Mouse (Mus musculus) thymus, postnatal 25 days (tissue): ENCODE data around the gene Rxfp4.

Experiments
- DNase-seq: peaks from one replicate; pipeline ENCODE4 v3.0.0; 2022

Gene Rxfp4

DNA sequence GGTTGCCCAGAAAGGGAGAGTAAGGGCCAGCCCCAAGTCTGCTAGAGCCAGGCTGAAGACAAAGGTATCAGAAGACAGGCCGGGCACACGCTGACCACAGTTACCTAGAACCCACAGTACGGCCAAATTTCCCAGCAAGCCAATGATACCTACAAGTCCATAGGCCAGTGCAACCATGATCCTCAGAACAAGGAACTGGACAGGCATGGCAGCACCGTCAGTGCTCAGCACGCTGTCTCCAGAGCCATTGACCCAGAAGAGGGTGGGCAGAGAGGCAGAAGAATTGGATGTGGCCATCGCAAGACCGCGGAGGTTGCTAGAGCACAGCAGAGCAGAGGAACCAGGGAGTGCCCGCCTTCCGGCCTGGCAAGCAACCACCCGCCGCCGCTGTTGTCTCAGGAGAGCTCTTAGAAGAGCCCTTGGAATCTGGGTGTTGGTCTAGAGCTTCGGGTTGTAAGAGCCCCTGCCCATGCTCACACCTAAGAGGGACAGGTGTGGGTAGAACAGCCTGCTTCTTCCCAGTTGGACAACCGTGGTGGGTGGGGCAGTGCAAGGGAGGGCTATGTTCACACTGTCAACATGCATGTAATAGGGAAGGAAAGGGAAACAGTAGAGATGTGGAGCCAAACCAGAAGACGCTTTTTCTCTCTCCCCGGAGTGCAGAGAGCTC lies at the start of gene Rxfp4:
TSS of gene Rxfp4 (minus strand) at position 297 of the 670 bp plus-strand sequence.
- no peak for DNase-seq

DNA sequence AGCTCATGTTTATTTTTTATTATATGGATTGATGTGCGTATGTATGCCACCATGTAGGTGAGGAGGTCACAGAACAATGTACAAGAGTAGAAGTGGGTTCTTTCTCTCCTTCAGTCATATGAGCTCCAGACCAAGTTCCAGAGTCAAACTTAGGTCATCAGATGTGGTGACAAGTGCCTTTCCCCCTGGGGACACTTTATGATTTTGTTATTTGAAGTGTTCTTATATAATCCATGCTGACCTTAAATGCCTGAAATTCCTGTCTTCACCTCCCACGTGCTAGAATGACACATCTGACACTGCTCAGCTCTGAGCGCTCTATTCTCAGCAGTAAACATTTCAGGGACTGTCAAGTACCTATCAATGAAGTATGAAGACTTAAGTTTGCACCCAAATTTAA lies 48.3 kb upstream of the Rxfp4 start:
- DNase-seq = no peak

- DNase-seq = no peak
Observed at GRCm38 (mm10) chr3:88700247-88700646, 47.3 kb upstream of the Rxfp4 start.

GRCm38 (mm10) chr3:88698834-88699233 lies 45.9 kb upstream of the Rxfp4 start:
- DNase-seq = no peak

- no peak for DNase-seq
Observed at GRCm38 (mm10) chr3:88698051-88698450, 45.1 kb upstream of the Rxfp4 start.

DNA sequence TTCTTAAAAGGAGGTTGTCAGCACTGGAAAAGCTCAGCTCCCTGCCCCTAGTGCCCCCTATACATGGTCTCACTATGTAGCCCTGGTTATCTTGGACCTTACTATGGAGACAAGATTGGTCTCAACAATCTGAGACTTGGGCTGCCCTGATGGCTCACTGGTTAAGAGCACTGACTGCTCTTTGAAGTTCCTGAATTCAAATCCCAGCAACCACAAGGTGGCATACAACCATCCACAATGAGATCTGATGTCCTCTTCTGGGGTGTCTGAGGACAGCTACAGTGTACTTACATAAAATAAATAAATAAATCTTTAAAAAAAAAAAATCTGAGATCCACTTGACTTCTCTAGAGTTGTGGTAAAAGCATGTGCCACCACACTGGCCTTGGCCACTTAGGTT lies 42.6 kb upstream of the Rxfp4 start:
- DNase-seq = no peak

- DNase-seq = no peak
Observed at GRCm38 (mm10) chr3:88689079-88689478, 36.1 kb upstream of the Rxfp4 start.

GRCm38 (mm10) chr3:88686734-88687611 lies 34.0 kb upstream of the Rxfp4 start:
- no peak for DNase-seq

GRCm38 (mm10) chr3:88685958-88686451 lies 33.1 kb upstream of the Rxfp4 start:
- DNase-seq = no peak

DNA sequence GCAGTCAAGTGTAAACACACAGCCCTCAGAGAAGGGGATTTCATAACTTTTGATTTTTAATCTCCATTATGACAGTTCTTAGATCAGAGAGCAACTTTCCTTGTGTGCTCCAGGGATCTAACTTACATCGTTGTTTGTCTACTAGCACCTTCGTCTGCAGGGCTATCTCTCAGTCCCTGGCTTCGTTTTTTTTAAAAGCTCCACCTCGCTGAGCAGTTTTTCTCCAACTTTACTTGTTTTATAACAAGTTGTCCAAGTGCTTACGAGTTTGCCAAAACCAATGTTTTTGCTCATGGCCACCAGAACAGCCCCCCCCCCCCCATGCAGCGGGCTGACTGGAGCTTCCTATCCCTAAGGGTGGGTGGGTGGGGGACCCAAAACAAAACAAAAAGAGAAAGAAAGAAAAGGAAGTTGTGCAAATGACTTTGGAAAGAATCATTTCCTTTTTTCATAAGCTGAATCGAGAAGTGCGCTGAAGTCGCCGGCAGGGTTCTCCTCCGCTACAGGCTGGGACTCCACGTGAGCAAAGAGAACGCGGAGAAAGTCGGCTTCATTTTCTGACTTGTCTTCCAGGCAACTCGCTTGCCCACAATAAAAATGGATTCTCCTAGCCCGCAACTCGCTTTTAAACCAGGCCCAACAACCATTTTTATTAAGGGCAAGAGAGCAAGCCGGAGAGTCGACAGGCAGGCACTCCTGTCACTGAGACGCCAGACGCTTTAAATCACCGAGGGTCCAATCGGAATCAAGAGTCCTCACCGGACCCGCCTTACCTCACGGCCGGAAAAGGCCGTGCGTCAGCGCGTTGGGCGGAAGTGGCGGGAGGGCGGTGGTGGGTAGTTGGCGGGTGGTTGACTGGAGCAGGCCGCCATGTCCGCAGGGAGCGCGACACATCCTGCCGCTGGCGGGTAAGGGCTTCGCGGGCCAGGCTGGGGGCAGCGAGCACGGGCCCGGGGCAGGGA lies 32.3 kb upstream of the Rxfp4 start, which contains the start of gene Khdc4:
TSS of gene Khdc4 (plus strand) at position 824 of the 962 bp plus-strand sequence.
- DNase-seq = peak; percentile 96

GRCm38 (mm10) chr3:88684236-88684979 lies 31.5 kb upstream of the Rxfp4 start:
- no peak for DNase-seq

DNA sequence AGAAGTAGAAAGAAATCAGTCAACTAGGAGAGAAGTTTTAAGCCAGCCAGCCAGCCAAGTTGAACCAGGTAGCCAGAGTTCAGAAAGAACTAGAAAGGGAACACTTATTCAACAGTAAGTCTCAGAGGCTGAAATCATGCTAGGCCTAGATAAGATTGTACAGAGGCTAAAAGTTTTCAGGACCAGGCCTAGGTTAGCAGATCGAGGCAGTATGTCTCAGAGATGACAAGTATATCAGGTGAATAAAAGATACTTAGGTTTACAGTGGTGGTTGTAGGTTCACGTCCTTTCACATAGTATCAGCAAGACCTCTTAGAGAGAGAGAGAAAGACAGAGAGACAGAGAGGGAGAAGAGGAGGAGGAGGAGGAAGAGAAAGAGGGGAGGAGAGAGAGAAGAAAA lies 30.9 kb upstream of the Rxfp4 start:
- DNase-seq = no peak

DNA sequence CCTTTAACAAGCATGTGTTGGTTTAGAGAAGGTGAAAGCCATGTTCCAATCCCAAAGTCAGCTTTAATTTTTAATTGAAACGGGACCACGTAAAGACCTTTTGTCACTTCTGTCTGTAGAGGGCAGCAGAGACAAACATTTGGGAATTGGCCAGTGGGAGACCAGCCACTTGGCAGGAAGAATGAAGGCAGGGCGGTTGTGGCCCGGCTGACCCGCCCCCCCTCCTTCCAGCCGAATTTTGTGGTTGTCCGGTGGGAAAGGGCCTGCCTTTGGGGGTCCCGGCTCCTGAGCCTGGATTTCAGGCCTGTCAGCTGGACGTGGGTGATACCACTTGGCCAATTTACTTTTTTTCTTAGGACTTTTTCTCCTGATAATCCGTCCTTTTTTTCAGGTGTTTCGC lies 24.5 kb upstream of the Rxfp4 start:
- DNase-seq = peak; percentile 59

- no peak for DNase-seq
Observed at GRCm38 (mm10) chr3:88664095-88664494, 11.2 kb upstream of the Rxfp4 start.

DNA sequence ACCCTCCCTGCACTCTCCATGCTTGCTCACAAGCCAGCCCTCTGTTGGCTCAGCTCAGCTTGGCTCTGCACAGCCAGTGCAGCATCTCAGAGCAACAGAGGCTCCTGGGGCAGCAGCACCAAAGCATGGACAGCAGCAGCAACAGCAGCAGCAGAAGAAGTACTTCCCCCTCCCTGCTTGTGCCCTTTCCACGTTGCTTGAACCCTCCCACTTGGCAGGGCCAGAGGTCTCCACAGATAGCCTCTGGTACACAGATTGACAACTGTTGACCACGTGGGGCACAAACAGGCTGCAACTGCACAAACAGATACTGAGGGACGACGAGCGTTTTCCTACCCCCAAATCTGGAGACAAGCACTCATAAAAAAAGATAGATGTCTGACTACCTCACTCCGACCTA lies 6.9 kb upstream of the Rxfp4 start:
- DNase-seq = no peak

DNA sequence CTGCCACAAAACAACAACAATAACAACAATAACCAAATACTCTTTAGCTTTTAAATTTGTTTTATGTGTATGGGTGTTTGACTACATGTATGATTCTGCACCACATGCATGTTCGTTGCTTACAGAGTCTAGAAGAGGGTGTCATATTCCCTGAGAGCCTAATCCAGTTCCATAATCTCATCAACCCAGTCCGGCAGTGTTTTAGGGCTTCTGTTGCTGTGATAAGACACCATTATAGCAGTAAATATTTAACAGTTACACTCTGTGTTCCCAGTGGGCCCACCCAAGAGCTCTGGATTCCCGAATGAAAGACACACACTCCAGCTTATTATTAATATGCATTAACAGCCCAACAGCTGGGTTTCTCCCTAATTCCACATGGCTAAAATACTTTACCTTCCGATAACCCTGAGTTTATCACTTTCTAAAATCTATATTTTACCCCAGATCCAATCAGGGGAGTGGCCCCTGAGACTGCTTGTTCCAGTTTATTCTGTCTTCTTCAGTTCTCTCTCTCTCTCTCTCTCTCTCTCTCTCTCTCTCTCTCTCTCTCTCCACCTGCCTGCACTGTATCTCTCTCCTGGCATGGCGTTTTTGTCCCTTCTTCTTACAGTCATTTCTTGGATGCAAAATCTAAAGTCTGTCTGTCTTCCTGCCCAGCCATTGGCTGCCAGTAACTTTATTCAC lies 5.6 kb upstream of the Rxfp4 start:
- no peak for DNase-seq

GRCm38 (mm10) chr3:88655619-88656018 lies 2.7 kb upstream of the Rxfp4 start:
- DNase-seq = no peak

- no peak for DNase-seq
Observed at GRCm38 (mm10) chr3:88654621-88655020, 1.7 kb upstream of the Rxfp4 start.

DNA sequence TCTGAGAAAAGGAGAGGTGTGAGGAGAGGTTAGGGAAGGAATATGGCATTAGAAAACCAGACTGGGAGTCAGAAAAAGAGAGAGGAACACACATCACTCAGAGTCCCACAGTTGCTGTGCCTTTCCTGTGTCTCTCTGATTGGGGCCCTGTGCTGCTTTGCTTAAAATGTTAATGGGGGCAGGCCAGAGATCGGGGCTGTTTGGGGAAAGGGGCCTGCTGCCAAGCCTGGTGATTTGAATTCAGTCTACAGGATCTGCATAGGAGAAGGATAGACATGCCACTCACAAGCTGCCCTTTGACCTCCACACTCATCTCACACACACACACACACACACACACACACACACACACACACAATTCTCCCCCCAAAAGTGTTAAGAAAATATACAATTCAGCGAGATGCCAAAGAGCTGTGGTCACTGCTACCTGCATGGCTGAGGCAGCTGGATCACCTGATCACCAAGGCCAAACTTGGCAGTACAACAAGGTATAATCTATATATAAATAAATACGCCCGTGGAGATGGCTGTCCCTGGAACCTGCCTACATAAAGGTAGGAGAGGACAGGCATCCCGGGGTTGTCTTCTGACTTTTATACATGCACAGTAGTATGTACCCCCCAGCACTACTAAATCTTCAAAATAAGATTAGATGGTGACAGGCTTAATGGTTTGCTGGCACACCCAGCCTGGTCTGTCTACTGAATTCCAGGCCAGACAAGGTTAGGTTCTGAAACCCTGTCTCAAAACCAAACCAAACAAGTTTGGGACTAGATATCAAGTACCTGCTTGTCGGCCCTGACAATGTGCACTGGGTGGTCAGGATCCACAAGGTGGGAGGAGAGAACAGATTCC lies 801 bp upstream of the Rxfp4 start:
- no peak for DNase-seq
